Mouse (Mus musculus) ovary, postnatal 10 days (tissue): ENCODE results near the gene Itgav.

ENCODE experiments used
- DNase-seq: peaks from one replicate; pipeline ENCODE4 v3.0.0; 2022; ENCODE audit warnings: low spot score

Itgav gene

DNA sequence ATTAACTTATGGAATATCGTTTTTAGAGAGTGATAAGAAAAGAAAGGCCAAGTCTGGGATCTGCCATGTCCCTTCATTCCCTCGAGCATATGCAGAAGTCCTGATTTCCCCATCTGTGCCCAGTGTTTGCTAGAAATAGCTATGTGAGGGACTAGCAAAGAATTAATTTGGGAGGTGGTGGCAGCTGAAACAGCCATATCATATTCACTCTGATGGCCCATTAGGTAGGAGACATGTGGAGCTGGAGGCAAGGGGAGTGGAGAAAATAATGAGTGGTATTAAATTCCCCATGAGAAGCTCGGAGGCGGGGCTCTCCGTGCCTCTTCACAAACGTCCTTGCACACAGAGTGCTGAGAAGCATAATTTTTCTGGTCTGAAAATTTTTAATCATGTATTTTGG is 92.0 kb downstream of the Itgav start:
- no peak for DNase-seq

- DNase-seq: no peak
Measured at GRCm38 (mm10) chr2:83825161-83825560, 101.0 kb downstream of the Itgav start.

DNA sequence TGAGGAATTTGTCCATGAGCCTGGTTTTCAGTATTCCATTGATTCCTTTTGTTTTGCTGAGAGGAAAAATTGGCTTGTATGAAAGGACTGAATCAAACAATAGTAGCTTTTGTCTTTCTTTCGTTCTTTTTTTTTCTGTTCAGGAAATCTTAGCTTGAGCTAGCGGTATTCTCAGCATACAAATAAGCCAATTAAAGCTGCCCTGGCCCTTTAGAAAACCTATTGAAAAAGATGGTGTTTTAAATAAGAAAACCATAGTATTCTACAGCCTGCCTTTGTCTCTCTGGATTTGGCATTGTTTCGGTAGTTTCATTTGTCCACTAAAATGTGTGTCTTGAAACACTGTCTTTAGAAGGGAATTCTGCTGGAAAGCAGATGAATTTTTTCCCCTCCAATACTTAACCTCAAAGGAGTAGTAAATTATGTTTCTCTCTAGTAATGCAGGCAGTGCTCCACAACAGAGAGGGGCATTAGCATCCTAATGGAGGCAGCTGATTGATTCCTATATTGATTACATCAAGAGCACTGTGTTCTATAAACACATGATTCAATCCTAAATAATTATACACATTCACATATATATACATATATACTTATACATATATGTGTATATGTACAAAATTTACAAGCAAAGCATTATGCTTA is 104.8 kb downstream of the Itgav start:
- DNase-seq: no peak

GRCm38 (mm10) chr2:83832903-83833302 is 108.7 kb downstream of the Itgav start:
- DNase-seq: no peak

- no peak for DNase-seq
Measured at GRCm38 (mm10) chr2:83835313-83836070, 111.3 kb downstream of the Itgav start.

DNA sequence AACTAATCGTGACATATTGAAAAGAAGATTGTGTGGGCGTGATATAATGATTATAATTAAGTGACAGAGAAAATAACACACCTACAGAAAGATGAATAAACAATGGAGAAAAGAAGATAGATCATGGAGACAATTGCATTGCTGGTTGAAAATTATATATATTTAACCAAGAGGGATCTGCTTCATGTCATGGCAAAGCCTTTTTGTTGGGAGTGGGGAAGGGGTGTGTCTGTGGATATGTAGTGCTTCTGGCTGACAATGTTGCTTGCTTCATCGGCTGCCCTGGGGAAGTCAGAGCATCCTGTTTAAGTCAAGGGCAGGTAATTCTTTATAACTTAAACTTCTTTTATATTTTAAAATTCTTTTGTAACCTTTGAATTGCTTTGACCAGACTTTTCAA is 124.3 kb downstream of the Itgav start:
- no peak for DNase-seq

DNA sequence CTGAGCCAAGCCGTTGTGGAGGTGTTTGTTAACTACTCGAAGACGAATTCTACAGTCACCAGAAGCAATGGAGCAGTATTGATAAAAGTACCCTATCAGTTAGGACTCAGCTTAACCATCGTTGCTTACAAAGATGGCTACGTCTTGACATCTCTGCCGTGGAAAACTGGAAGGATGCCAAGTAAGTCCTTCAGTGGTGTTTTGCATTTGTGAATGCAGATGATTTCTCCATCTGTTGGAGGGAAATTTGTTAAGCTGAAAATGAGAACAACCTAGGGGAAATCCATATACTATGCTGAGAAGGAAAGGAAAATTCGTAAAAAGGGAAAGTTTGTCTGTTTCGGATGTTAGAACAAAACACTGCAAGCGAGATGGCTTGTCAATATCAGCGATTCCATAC is 129.2 kb downstream of the Itgav start:
- no peak for DNase-seq

GRCm38 (mm10) chr2:83856236-83856635 is 132.0 kb downstream of the Itgav start:
- no peak for DNase-seq
